Mouse (Mus musculus) forebrain, embryonic 16.5 days (tissue): Measurements from ENCODE around the gene Plod1. TPM values are rescaled to one million over a fixed set of nuclear protein-coding genes. Genes with fewer than 3 reads are reported as not detected.

Experiments used
- ATAC-seq: fragments of 200-750 bp; cut with Nextera tagmentation; 2 replicates; pipeline ENCODE4 v1.8.0; 2017; ENCODE audit warnings: mild to moderate bottlenecking, moderate library complexity
- H3K27ac ChIP-seq: fragments of 300-500 bp; sonication (generic); 2 replicates; pipeline ENCODE4 v1.5.1; 2014; ENCODE audit warnings: low read length, control low read depth
- H3K27me3 ChIP-seq: fragments of 300-500 bp; sonication (generic); replicated peaks from 2 replicates; pipeline ENCODE4 v1.6.1; 2014; ENCODE audit warnings: low read length; ENCODE audit not compliant: control insufficient read depth, insufficient read depth
- H3K36me3 ChIP-seq: fragments of 300-500 bp; sonication (generic); 2 replicates; pipeline ENCODE4 v1.6.1; 2014; ENCODE audit not compliant: control insufficient read depth, insufficient read depth
- H3K4me1 ChIP-seq: fragments of 300-500 bp; sonication (generic); replicated peaks from 2 replicates; pipeline ENCODE4 v1.6.1; 2014; ENCODE audit warnings: low read length; ENCODE audit not compliant: control insufficient read depth, insufficient read depth
- H3K4me2 ChIP-seq: fragments of 300-500 bp; sonication (generic); 2 replicates; pipeline ENCODE4 v1.6.1; 2014; ENCODE audit warnings: mild to moderate bottlenecking, low read length, control low read depth
- H3K4me3 ChIP-seq: fragments of 300-500 bp; sonication (generic); replicated peaks from 2 replicates; pipeline ENCODE4 v1.5.1; 2014; ENCODE audit warnings: mild to moderate bottlenecking, low read length, control low read depth
- H3K9ac ChIP-seq: fragments of 300-500 bp; sonication (generic); replicated peaks from 2 replicates; pipeline ENCODE4 v1.6.1; 2014; ENCODE audit warnings: low read depth, low read length, control low read depth
- H3K9me3 ChIP-seq: fragments of 300-500 bp; sonication (generic); 2 replicates; pipeline ENCODE4 v1.6.1; 2016; ENCODE audit warnings: low read length; ENCODE audit not compliant: control insufficient read depth
- WGBS: fragments of 180-500 bp; shearing (Covaris S2); extraction: QIAGEN DNeasy Blood & Tissue Kit; methylation state at CpG from one replicate; pipeline ENCODE4 v1.1.7; 2014; 5-methylcytosine and 5-hydroxymethylcytosine counted together
- polyA plus RNA-seq: library from polyadenylated mRNA; unstranded; fragments of >200 nt; fragmentation: Nextera tagmentation; extraction: Ambion mirVana; gene quantifications from 2 replicates; pipeline ENCODE4 v1.2.1, GENCODE M21; 2015

Plod1 gene
- polyA plus RNA-seq, 1 experiment from 2014 or later: 16.3 TPM

GRCm38 (mm10) chr4:147903601-147904000, 33.0 kb downstream of the Plod1 start:
- Histone ChIP-seq H3K36me3 (peaks cover 9% of the 10 kb centered on the region), H3K27me3 (no peaks in the 10 kb centered on the region), H3K9me3 (no peaks in the 10 kb centered on the region), H3K4me3 (peak overlapping the region; percentile 86), H3K9ac (peak overlapping the region; percentile 85; the same call in 1 of the 2 replicates), H3K4me2 (peak overlapping the region; percentile 63), H3K27ac (no peak overlapping the region), H3K4me1 (peaks cover 10% of the 10 kb centered on the region)
- WGBS: 79% methylated on average over 3 of the region's 3 CpGs
- no peak for ATAC-seq

DNA sequence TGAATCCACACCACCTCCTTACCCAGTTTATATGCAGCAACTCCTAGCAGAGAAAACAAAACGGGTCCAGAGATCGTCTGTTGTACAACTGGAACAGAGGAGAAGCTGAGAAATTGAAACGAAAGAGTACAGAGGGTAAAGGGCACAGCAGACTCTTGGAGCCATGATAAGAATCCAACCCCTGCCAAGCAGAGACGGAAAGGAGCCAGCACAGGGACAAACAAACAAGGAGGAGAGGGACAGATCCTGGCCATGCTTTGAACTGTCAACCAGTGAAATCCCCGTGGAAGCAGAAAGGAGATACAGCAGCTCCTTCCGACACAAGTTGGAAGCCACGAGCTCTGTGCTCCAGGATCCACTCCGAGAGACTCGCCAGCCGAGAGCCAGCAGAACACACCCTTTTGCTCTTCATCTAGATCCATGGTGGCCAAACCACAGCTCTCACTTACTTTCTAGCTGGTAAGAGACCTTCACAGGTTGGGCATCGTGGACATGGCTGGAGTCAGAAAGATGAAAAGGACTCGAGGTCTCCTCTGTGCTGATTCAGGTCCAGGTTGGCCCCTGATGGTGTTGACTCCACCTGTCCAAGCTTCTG, 33.6 kb downstream of the Plod1 start:
- no peaks in the 10 kb centered on the region for H3K9me3 ChIP-seq
- no peak overlapping the region for H3K4me3 ChIP-seq
- no peak overlapping the region for H3K27ac ChIP-seq
- WGBS: 91% methylated on average over 12 of the region's 12 CpGs
- peaks cover 9% of the 10 kb centered on the region for H3K36me3 ChIP-seq
- ATAC-seq: no peak
- no peak overlapping the region for H3K4me2 ChIP-seq
- no peak overlapping the region for H3K9ac ChIP-seq
- H3K27me3 ChIP-seq: no peaks in the 10 kb centered on the region
- H3K4me1 ChIP-seq: peaks cover 10% of the 10 kb centered on the region

GRCm38 (mm10) chr4:147900452-147900851, 36.1 kb downstream of the Plod1 start:
- 93% methylated on average over 7 of the region's 7 CpGs for WGBS
- Histone ChIP-seq H3K27me3 (no peaks in the 10 kb centered on the region), H3K4me1 (peaks cover 10% of the 10 kb centered on the region), H3K36me3 (peaks cover 21% of the 10 kb centered on the region), H3K9me3 (no peaks in the 10 kb centered on the region), H3K9ac (no peak overlapping the region), H3K27ac (no peak overlapping the region), H3K4me2 (no peak overlapping the region), H3K4me3 (no peak overlapping the region)
- ATAC-seq: no peak

- no peak for ATAC-seq
- Histone ChIP-seq H3K9me3 (no peaks in the 10 kb centered on the region), H3K27me3 (no peaks in the 10 kb centered on the region), H3K4me1 (no peaks in the 10 kb centered on the region), H3K4me3 (no peak overlapping the region), H3K27ac (no peak overlapping the region), H3K9ac (no peak overlapping the region), H3K36me3 (peaks cover 31% of the 10 kb centered on the region), H3K4me2 (no peak overlapping the region)
- WGBS: 94% methylated on average over 3 of the region's 3 CpGs
Measured at GRCm38 (mm10) chr4:147897348-147897747, 39.2 kb downstream of the Plod1 start.

DNA sequence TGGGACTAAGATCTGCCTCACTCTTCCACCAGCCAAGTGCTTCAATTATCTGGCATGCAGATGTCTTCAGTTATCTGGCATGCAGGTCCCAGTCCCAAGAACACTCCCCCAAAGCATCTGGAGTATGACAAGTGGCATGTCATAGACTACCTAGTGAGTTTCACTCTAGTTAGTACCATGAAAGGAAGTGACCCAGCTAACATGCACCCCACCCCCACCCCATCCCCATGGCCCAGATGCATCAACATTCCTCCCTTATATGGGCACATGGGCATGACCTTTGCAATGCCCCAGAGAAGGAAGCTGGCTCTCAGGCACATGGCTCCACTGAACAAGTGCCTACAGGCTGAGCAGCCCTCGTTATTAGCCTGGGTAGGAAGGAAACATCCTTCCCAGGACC, 40.2 kb downstream of the Plod1 start:
- H3K27ac ChIP-seq: no peak overlapping the region
- 72% methylated on average over 1 of the region's 1 CpGs for WGBS
- no peaks in the 10 kb centered on the region for H3K27me3 ChIP-seq
- H3K4me3 ChIP-seq: no peak overlapping the region
- H3K4me2 ChIP-seq: no peak overlapping the region
- no peaks in the 10 kb centered on the region for H3K9me3 ChIP-seq
- H3K9ac ChIP-seq: no peak overlapping the region
- peaks cover 31% of the 10 kb centered on the region for H3K36me3 ChIP-seq
- ATAC-seq: no peak
- no peaks in the 10 kb centered on the region for H3K4me1 ChIP-seq

DNA sequence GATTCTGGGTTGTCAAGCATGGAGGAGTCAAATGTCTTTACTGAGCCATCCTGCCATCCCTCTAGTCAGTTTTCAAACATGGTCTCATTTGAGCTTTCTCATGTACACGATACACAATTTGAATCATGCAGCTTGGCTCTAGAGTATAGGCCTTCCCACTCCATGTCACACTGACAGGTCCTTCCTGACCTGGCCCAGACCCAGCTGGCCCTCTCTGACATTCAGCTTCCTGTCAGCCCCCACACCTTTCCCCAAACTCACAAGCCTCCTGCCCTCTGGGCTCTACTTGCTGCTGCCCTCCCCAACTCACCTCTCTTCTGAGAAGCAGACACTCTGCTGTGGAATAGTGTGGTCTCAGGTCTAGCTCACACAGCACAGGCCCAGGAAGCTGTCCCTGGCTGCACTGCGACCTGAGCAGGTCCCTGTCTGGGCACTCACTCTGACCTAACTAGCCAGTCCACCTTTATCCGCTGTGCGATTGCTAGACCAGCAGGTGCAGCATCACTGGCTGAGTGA, 40.7 kb downstream of the Plod1 start:
- peaks cover 31% of the 10 kb centered on the region for H3K36me3 ChIP-seq
- H3K9me3 ChIP-seq: no peaks in the 10 kb centered on the region
- no peak overlapping the region for H3K4me3 ChIP-seq
- no peak overlapping the region for H3K27ac ChIP-seq
- H3K4me2 ChIP-seq: no peak overlapping the region
- WGBS: 92% methylated on average over 4 of the region's 4 CpGs
- ATAC-seq: no peak
- H3K4me1 ChIP-seq: no peaks in the 10 kb centered on the region
- H3K27me3 ChIP-seq: no peaks in the 10 kb centered on the region
- no peak overlapping the region for H3K9ac ChIP-seq

DNA sequence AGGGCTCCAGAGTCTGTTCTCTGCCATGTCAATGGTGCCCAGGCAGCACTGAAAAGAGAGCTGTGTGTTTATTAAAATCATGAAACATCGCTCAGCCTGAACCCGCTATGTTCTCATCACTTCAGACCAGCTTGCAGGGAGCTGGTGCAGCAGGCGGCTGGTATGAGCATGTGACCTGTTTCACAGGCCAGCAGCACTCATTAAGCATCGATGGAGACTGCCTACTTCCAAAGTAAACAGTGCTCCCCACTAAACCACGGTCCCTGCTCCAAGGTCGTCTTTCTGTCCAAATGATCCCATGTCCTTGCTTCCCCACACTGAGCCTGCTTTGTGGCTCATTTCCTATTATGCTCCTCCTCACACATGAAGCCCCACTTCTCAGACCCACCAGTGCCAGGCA, 46.2 kb downstream of the Plod1 start:
- Histone ChIP-seq H3K27me3 (no peaks in the 10 kb centered on the region), H3K36me3 (peaks cover 47% of the 10 kb centered on the region), H3K4me2 (no peak overlapping the region), H3K9me3 (no peaks in the 10 kb centered on the region), H3K27ac (no peak overlapping the region), H3K4me1 (no peaks in the 10 kb centered on the region), H3K9ac (no peak overlapping the region), H3K4me3 (no peak overlapping the region)
- ATAC-seq: no peak
- 94% methylated on average over 6 of the region's 6 CpGs for WGBS

DNA sequence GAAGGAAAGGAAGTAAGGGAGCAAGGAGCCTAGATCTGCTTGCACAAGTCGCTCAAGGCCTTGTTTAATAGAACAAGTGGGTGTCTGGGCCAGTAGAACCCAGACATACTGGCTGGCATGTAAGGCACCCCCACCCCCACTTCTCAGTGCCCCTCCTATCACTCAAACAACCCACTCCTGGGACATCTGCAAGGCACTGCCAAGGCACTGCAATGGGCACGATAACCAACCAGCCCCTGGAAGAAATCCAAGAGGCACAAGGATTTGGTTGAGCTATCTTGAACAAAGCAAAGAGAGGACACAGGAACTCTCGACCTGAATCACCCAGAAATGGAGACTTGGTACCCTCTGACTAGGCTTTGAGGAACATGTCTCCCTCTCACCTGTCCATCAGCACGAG, 48.3 kb downstream of the Plod1 start:
- Histone ChIP-seq H3K27me3 (no peaks in the 10 kb centered on the region), H3K4me2 (no peak overlapping the region), H3K4me3 (no peak overlapping the region), H3K27ac (no peak overlapping the region), H3K9me3 (no peaks in the 10 kb centered on the region), H3K36me3 (peaks cover 49% of the 10 kb centered on the region), H3K9ac (no peak overlapping the region), H3K4me1 (no peaks in the 10 kb centered on the region)
- ATAC-seq: no peak
- WGBS: 82% methylated on average over 4 of the region's 4 CpGs

DNA sequence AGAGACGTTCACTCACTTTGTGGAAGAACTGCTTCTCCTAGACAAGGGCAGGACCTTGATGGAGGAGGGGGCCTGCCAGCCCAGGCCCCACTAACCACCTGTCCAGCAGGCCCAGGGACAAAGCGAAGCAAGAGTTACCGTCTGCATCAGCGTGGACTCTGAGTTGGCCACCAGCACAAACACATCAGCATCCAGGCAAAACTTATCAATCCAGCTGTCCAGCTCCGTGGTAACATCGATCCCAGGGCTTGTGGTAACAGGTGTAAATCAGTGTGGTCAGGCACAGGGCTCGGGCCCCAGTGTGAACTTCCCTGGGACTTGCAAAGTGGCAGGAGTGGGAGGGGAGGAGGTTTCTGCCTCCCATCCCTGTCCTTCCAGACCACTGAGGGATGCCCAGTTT, 49.3 kb downstream of the Plod1 start:
- no peak overlapping the region for H3K9ac ChIP-seq
- H3K27me3 ChIP-seq: no peaks in the 10 kb centered on the region
- no peak for ATAC-seq
- H3K4me2 ChIP-seq: no peak overlapping the region
- H3K27ac ChIP-seq: no peak overlapping the region
- WGBS: 96% methylated on average over 7 of the region's 7 CpGs
- H3K4me3 ChIP-seq: no peak overlapping the region
- no peaks in the 10 kb centered on the region for H3K4me1 ChIP-seq
- no peaks in the 10 kb centered on the region for H3K9me3 ChIP-seq
- H3K36me3 ChIP-seq: peaks cover 55% of the 10 kb centered on the region

DNA sequence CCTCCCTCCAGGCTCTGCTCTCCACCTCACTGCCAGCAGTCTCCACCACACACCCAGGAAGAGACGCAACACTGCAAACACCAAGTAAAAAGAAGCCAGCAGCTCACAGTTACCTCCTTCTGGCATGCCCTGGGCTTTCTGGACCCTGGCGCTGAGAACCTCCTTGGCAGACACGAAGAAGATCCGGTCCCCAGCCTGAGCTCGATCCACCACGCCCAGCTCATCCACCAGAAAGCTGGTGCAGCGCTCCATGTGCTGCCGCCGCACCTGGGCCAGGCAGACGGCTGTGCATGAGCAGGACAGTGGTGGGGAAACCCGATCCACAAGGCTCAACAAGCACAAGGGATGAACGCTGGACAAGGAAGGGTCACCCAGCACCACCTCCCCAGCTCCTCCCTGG, 50.4 kb downstream of the Plod1 start:
- no peaks in the 10 kb centered on the region for H3K4me1 ChIP-seq
- H3K4me2 ChIP-seq: no peak overlapping the region
- H3K36me3 ChIP-seq: peaks cover 67% of the 10 kb centered on the region
- ATAC-seq: no peak
- H3K9me3 ChIP-seq: no peaks in the 10 kb centered on the region
- no peaks in the 10 kb centered on the region for H3K27me3 ChIP-seq
- no peak overlapping the region for H3K9ac ChIP-seq
- WGBS: 94% methylated on average over 12 of the region's 12 CpGs
- no peak overlapping the region for H3K27ac ChIP-seq
- H3K4me3 ChIP-seq: no peak overlapping the region
